ENCODE assay signal across 10 mouse cellular contexts in the genomic region with DNA sequence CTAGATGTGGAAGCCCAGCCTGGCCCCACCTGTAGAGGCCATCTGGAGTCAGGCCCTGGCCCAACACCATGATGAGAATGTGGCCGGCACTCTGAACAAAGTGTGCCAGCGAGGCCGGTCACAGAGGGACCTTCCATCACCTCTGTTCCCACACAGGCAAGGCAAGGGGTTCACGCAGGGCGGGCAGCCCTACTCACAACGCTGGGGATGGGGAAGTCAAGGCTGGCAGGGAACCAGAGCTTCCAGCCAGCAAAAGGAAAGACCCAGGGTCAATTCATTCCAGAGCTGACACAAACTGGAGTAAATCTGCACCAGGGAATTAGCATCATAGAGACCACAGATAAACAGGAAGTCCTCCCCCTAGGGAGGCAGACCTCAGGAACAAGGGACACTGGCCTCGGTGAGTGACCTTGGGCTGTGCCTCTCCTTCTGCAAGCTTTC. TPM values are rescaled to one million over a fixed set of nuclear protein-coding genes. Genes with fewer than 3 reads are reported as not detected.
DNase-seq lines count a peak whose midpoint lies in the region; ATAC-seq and TF ChIP-seq lines count a peak whose summit lies in the region.
"Had no signal": no experiment of that assay in that cellular context is flagged by ENCODE, and none has a peak within 500 bp of the region (broad histone marks: within the 10 kb centered on the region; RNA-seq: fewer than 3 reads in every experiment).

No protein-coding gene starts in this region.

- 66% methylated on average over 7 of the region's 7 CpGs for WGBS in lung, embryonic 14.5 days
- WGBS in lung, adult 2 months, result 28% methylated on average over 7 of the region's 7 CpGs

- H3K27me3 ChIP-seq in lung, embryonic 14.5 days (ENCODE audit: insufficient read depth, low read length), result no peaks in the 10 kb centered on the region

- DNase-seq in lung, embryonic 14.5 days, result peak; percentile 36
- DNase-seq in lung, adult 2 months, result no peak
- peak; percentile 73 for DNase-seq in cerebellum, adult 9-10 months
- DNase-seq in heart, postnatal 14 days, result peak; percentile 48 to 51
- peak; percentile 40 for DNase-seq in lung, postnatal 36 days
- no peak for DNase-seq in embryo, embryonic 11 days
- DNase-seq in gastrocnemius, adult 18-20 months (ENCODE audit: low spot score), result no peak
- no peak for DNase-seq in T-cell, adult 2 months (ENCODE audit: low spot score)

- H3K36me3 ChIP-seq in lung, embryonic 14.5 days (ENCODE audit: insufficient read depth), result peaks cover 69% of the 10 kb centered on the region
- H3K36me3 ChIP-seq: liver, embryonic 15.5 days had no signal

- no peak overlapping the region for H3K4me3 ChIP-seq in lung, embryonic 14.5 days (ENCODE audit: low read depth, low read length)
- H3K4me3 ChIP-seq in lung, adult 2 months (replicated peaks; ENCODE audit: extremely low read depth, low read depth, low read length), result no peak overlapping the region
- H3K4me3 ChIP-seq: liver, embryonic 15.5 days had no signal

- H3K9me3 ChIP-seq in lung, embryonic 14.5 days (ENCODE audit: low read depth, low read length), result no peaks in the 10 kb centered on the region
- H3K9me3 ChIP-seq: liver, embryonic 15.5 days had no signal

- intact Hi-C loops in heart, postnatal 14 days (cut with DNase I), result loop anchor here (5.0 kb wide), 1 partner anchor 34 kb away; a partner anchor contains a TSS

- no peak for TF ChIP-seq CTCF in lung, embryonic 14.5 days (IDR thresholded peaks at IDR 0.05; ENCODE audit: low read depth)
- TF ChIP-seq CTCF in lung, adult 2 months (IDR thresholded peaks at IDR 0.05; ENCODE audit: insufficient read depth, low read length), result no peak

- H3K4me2 ChIP-seq in lung, embryonic 14.5 days, result no peak overlapping the region
- H3K4me2 ChIP-seq: liver, embryonic 15.5 days had no signal

- peaks cover 28% of the 10 kb centered on the region for H3K4me1 ChIP-seq in lung, embryonic 14.5 days (ENCODE audit: insufficient read depth)
- H3K4me1 ChIP-seq in lung, adult 2 months (ENCODE audit: control insufficient read depth, insufficient read depth, low read length), result peaks cover 68% of the 10 kb centered on the region

- H3K27ac ChIP-seq in lung, embryonic 14.5 days (ENCODE audit: low read depth), result no peak overlapping the region

- H3K9ac ChIP-seq in lung, embryonic 14.5 days, result no peak overlapping the region
- H3K9ac ChIP-seq: liver, embryonic 15.5 days had no signal

- no peak for TF ChIP-seq POLR2A in lung, adult 2 months (IDR thresholded peaks at IDR 0.05; ENCODE audit: borderline replicate concordance, extremely low read depth, low read depth, low read length)

- ATAC-seq in lung, embryonic 14.5 days (ENCODE audit: insufficient read depth), result no peak
- ATAC-seq: activated CD4-positive, CD25-positive, alpha-beta regulatory T cell, adult 4 months had no signal

RNA-seq across cellular contexts. Expression of a gene that starts 18.9 kb away (rescaled TPM):
- polyA plus RNA-seq in lung, embryonic 14.5 days (2014; fragmentation: Nextera tagmentation; extraction: Ambion mirVana), result 93.2 and 99.6 TPM in 2 replicates
- polyA plus RNA-seq in lung, adult 2 months (2012; rRNA removed), result 90.8 and 109 TPM in 2 replicates
- 10 to 100 TPM; 62.3 to 67.3 TPM for total RNA-seq in heart, postnatal 14 days (2021)
- total RNA-seq in gastrocnemius, adult 18-20 months (2021), result 10 to 100 TPM; 45.4 to 48.0 TPM

RNA-seq across cellular contexts. Expression of a gene that starts 33.1 kb away (rescaled TPM):
- 77.3 and 78.3 TPM in 2 replicates for polyA plus RNA-seq in lung, embryonic 14.5 days (2014; fragmentation: Nextera tagmentation; extraction: Ambion mirVana)
- 269 and 331 TPM in 2 replicates for polyA plus RNA-seq in lung, adult 2 months (2012; rRNA removed)
- 10 to 100 TPM; 52.8 to 55.6 TPM for total RNA-seq in heart, postnatal 14 days (2021)
- total RNA-seq in gastrocnemius, adult 18-20 months (2021), result 10 to 100 TPM; 23.6 to 31.2 TPM

Comparison
In these comparisons a context has a peak if more than half of its experiments do, and no peak if none do; other contexts are left out.
1. DNase-seq: peak in lung, embryonic 14.5 days (single experiment), cerebellum, adult 9-10 months (single experiment), heart, postnatal 14 days (2 of 2) and lung, postnatal 36 days (single experiment); none in lung, adult 2 months (single experiment), embryo, embryonic 11 days (single experiment), gastrocnemius, adult 18-20 months (single experiment) and T-cell, adult 2 months (single experiment).